Mouse (Mus musculus): ENCODE data around the gene Lrrc8a. TPM values are rescaled to one million over a fixed set of nuclear protein-coding genes. Genes with fewer than 3 reads are reported as not detected.

Lrrc8a gene
- polyA plus RNA-seq, 1 experiment from 2014 or later: 50.3 TPM

DNA sequence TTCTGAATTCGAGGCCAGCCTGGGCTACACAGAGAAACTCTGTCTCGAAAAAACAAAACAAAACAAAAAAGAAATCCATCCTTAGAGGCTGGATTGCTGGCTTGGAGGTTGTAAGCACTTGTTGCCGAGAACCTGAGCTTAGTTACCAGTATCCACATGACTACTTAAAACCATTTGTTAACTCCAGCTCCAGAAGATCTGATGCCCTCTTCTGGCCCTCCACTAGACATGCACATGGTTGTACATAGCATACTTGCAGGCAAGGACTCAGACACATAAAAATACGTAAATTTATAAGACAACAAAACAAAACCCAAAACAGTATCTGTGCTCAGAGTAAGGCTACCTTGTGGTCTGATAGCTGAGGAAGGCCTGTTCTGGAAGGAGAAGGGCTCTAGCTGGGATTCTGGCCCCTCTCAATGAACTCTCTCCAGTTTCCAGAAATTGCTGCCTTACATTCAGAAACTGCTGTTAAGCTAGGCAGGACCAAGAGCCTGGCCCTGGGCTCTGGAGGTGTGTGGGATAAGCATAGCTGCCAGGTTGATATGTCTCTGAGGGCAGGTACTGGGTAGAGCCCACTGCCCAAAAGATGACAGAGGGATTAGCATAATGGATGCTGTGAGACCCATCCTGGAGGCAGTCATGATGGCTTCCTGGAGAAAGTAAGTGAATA, 23.7 kb downstream of the Lrrc8a start:
- DNase-seq (ENCODE audit: low spot score) (no peak), ATAC-seq (replicated peaks; ENCODE audit: insufficient number of reproducible peaks, low FRiP score, low TSS enrichment, low read depth) (no peak)
- Histone ChIP-seq H3K4me2 (ENCODE audit: low read depth, low read length) (no peak overlapping the region), H3K36me3 (replicated peaks; ENCODE audit: control insufficient read depth, insufficient read depth, low read depth, low read length) (peaks cover 14% of the 10 kb centered on the region), H3K9ac (replicated peaks; ENCODE audit: low read length) (no peak overlapping the region), H3K27me3 (ENCODE audit: control insufficient read depth, insufficient read depth, low read length) (no peaks in the 10 kb centered on the region), H3K4me3 (ENCODE audit: low read depth, low read length) (no peak overlapping the region), H3K9me3 (replicated peaks; ENCODE audit: control insufficient read depth, low read length) (no peaks in the 10 kb centered on the region), H3K4me1 (ENCODE audit: control insufficient read depth, insufficient read depth, low read length) (peaks cover 4% of the 10 kb centered on the region; the same call in 1 of the 2 replicates), H3K27ac (replicated peaks; ENCODE audit: low read depth, low read length) (no peak overlapping the region)
- WGBS: 93% methylated on average over 4 of the region's 4 CpGs

GRCm38 (mm10) chr2:30261921-30262839, 24.7 kb downstream of the Lrrc8a start:
- DNase-seq (ENCODE audit: low spot score) (no peak), ATAC-seq (replicated peaks; ENCODE audit: insufficient number of reproducible peaks, low FRiP score, low TSS enrichment, low read depth) (no peak)
- peaks cover 5% of the 10 kb centered on the region for H3K36me3 ChIP-seq (replicated peaks; ENCODE audit: control insufficient read depth, insufficient read depth, low read depth, low read length)
- H3K27ac ChIP-seq (replicated peaks; ENCODE audit: low read depth, low read length): no peak overlapping the region
- H3K27me3 ChIP-seq (ENCODE audit: control insufficient read depth, insufficient read depth, low read length): no peaks in the 10 kb centered on the region
- no peak overlapping the region for H3K4me3 ChIP-seq (ENCODE audit: low read depth, low read length)
- H3K9ac ChIP-seq (replicated peaks; ENCODE audit: low read length): no peak overlapping the region
- no peaks in the 10 kb centered on the region for H3K9me3 ChIP-seq (replicated peaks; ENCODE audit: control insufficient read depth, low read length)
- WGBS: 89% methylated on average over 18 of the region's 18 CpGs
- peaks cover 4% of the 10 kb centered on the region; the same call in 1 of the 2 replicates for H3K4me1 ChIP-seq (ENCODE audit: control insufficient read depth, insufficient read depth, low read length)
- no peak overlapping the region for H3K4me2 ChIP-seq (ENCODE audit: low read depth, low read length)

GRCm38 (mm10) chr2:30262840-30263441, 25.4 kb downstream of the Lrrc8a start:
- ATAC-seq (replicated peaks; ENCODE audit: insufficient number of reproducible peaks, low FRiP score, low TSS enrichment, low read depth) (no peak), DNase-seq (ENCODE audit: low spot score) (no peak)
- Histone ChIP-seq H3K36me3 (replicated peaks; ENCODE audit: control insufficient read depth, insufficient read depth, low read depth, low read length) (peaks cover 2% of the 10 kb centered on the region), H3K4me2 (ENCODE audit: low read depth, low read length) (no peak overlapping the region), H3K27ac (replicated peaks; ENCODE audit: low read depth, low read length) (no peak overlapping the region), H3K4me3 (ENCODE audit: low read depth, low read length) (no peak overlapping the region), H3K27me3 (ENCODE audit: control insufficient read depth, insufficient read depth, low read length) (no peaks in the 10 kb centered on the region), H3K9ac (replicated peaks; ENCODE audit: low read length) (no peak overlapping the region), H3K9me3 (replicated peaks; ENCODE audit: control insufficient read depth, low read length) (no peaks in the 10 kb centered on the region), H3K4me1 (ENCODE audit: control insufficient read depth, insufficient read depth, low read length) (peaks cover 4% of the 10 kb centered on the region; the same call in 1 of the 2 replicates)
- 77% methylated on average over 4 of the region's 4 CpGs for WGBS

- H3K9ac ChIP-seq (replicated peaks; ENCODE audit: low read length): no peak overlapping the region
- H3K4me3 ChIP-seq (ENCODE audit: low read depth, low read length): no peak overlapping the region
- H3K9me3 ChIP-seq (replicated peaks; ENCODE audit: control insufficient read depth, low read length): no peaks in the 10 kb centered on the region
- H3K27ac ChIP-seq (replicated peaks; ENCODE audit: low read depth, low read length): no peak overlapping the region
- no peak overlapping the region for H3K4me2 ChIP-seq (ENCODE audit: low read depth, low read length)
- ATAC-seq (replicated peaks; ENCODE audit: insufficient number of reproducible peaks, low FRiP score, low TSS enrichment, low read depth) (no peak), DNase-seq (ENCODE audit: low spot score) (no peak)
- H3K4me1 ChIP-seq (ENCODE audit: control insufficient read depth, insufficient read depth, low read length): peaks cover 4% of the 10 kb centered on the region; the same call in 1 of the 2 replicates
- H3K27me3 ChIP-seq (ENCODE audit: control insufficient read depth, insufficient read depth, low read length): no peaks in the 10 kb centered on the region
- H3K36me3 ChIP-seq (replicated peaks; ENCODE audit: control insufficient read depth, insufficient read depth, low read depth, low read length): peaks cover 2% of the 10 kb centered on the region; the same call in 1 of the 2 replicates
- 88% methylated on average over 6 of the region's 6 CpGs for WGBS
Measured at GRCm38 (mm10) chr2:30263811-30264210, 26.3 kb downstream of the Lrrc8a start.

- ATAC-seq (replicated peaks; ENCODE audit: insufficient number of reproducible peaks, low FRiP score, low TSS enrichment, low read depth): no peak
- Histone ChIP-seq H3K4me2 (ENCODE audit: low read depth, low read length) (no peak overlapping the region), H3K9me3 (replicated peaks; ENCODE audit: control insufficient read depth, low read length) (no peaks in the 10 kb centered on the region), H3K36me3 (replicated peaks; ENCODE audit: control insufficient read depth, insufficient read depth, low read depth, low read length) (peaks cover 2% of the 10 kb centered on the region; the same call in 1 of the 2 replicates), H3K4me1 (ENCODE audit: control insufficient read depth, insufficient read depth, low read length) (peaks cover 4% of the 10 kb centered on the region; the same call in 1 of the 2 replicates), H3K9ac (replicated peaks; ENCODE audit: low read length) (no peak overlapping the region), H3K27me3 (ENCODE audit: control insufficient read depth, insufficient read depth, low read length) (no peaks in the 10 kb centered on the region), H3K27ac (replicated peaks; ENCODE audit: low read depth, low read length) (peak overlapping the region; percentile 63; the same call in 1 of the 2 replicates), H3K4me3 (ENCODE audit: low read depth, low read length) (no peak overlapping the region)
- 70% methylated on average over 7 of the region's 7 CpGs for WGBS
- DNase-seq (ENCODE audit: low spot score): peak; percentile 60
Measured at GRCm38 (mm10) chr2:30264671-30265519, 27.4 kb downstream of the Lrrc8a start.

DNA sequence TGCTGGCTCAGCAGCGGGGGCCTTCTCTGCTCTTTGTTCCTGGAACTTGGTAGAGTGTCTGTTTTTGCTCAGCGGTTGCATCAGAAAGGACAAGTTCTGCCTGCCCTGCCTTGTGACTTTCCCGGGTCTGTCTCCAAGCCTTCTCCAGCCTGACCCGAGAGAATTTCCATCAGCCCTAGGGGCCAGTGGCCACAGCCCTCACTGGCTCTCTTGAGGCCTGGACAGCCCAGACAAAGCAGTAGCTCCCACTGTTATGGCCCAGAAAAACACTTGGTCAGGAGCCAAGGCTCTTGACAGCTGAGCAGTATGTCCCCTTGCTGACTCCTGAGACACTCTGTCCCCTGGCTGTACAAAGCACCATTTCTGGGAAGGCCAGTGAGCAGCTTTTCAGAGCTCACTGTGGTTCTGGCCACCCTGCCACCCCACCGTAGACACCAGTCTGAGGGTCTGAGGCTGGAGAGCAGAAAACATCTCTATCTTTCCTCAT, 28.3 kb downstream of the Lrrc8a start, which contains the start of gene Phyhd1:
Phyhd1 (plus strand) TSS at position 437 of the 487 bp plus-strand sequence.
- Histone ChIP-seq H3K4me3 (ENCODE audit: low read depth, low read length) (no peak within 1 kb of the TSS), H3K27me3 (ENCODE audit: control insufficient read depth, insufficient read depth, low read length) (no peaks in the 10 kb centered on the region), H3K4me1 (ENCODE audit: control insufficient read depth, insufficient read depth, low read length) (peaks cover 4% of the 10 kb centered on the region; the same call in 1 of the 2 replicates), H3K27ac (replicated peaks; ENCODE audit: low read depth, low read length) (peak within 1 kb of the TSS; percentile 63), H3K9ac (replicated peaks; ENCODE audit: low read length) (peak within 1 kb of the TSS; percentile 1), H3K9me3 (replicated peaks; ENCODE audit: control insufficient read depth, low read length) (no peaks in the 10 kb centered on the region), H3K4me2 (ENCODE audit: low read depth, low read length) (no peak within 1 kb of the TSS), H3K36me3 (replicated peaks; ENCODE audit: control insufficient read depth, insufficient read depth, low read depth, low read length) (no peaks in the 10 kb centered on the region; the same call in 1 of the 2 replicates)
- DNase-seq (ENCODE audit: low spot score): no peak
- no peak for ATAC-seq (replicated peaks; ENCODE audit: insufficient number of reproducible peaks, low FRiP score, low TSS enrichment, low read depth)
- 39% methylated on average over 5 of the region's 5 CpGs for WGBS

DNA sequence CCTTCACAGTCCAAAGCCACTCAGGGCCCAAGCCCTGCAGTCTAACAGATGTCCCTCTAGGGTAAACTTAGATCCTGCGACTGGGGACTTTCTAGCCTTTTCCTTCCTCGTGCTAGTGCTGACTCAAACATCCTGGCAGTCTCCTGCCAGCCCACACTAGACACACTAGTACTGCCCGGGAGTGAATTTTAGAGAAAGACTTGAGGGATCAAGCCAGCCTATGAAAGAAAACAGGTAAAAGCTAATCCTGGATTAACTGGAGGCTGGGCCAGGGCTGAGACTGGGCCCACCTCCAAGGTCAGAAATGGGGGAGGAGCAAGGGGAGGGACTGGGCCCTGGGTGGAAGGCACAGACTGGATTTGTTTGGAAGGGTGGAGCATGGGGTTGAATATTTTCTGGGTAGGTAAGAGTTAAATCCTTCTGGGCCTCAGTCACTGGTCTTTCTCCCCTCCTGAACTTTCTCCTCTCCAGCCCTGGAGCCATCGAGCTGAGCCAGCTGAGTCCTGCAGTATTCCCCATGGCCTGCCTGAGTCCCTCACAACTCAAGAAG, 29.0 kb downstream of the Lrrc8a start:
- Histone ChIP-seq H3K9ac (replicated peaks; ENCODE audit: low read length) (peak overlapping the region; percentile 1; the same call in 1 of the 2 replicates), H3K4me1 (ENCODE audit: control insufficient read depth, insufficient read depth, low read length) (peaks cover 4% of the 10 kb centered on the region; the same call in 1 of the 2 replicates), H3K36me3 (replicated peaks; ENCODE audit: control insufficient read depth, insufficient read depth, low read depth, low read length) (no peaks in the 10 kb centered on the region; the same call in 1 of the 2 replicates), H3K4me2 (ENCODE audit: low read depth, low read length) (no peak overlapping the region), H3K27ac (replicated peaks; ENCODE audit: low read depth, low read length) (peak overlapping the region; percentile 63), H3K27me3 (ENCODE audit: control insufficient read depth, insufficient read depth, low read length) (no peaks in the 10 kb centered on the region), H3K9me3 (replicated peaks; ENCODE audit: control insufficient read depth, low read length) (no peaks in the 10 kb centered on the region), H3K4me3 (ENCODE audit: low read depth, low read length) (no peak overlapping the region)
- WGBS: 22% methylated on average over 4 of the region's 4 CpGs
- DNase-seq (ENCODE audit: low spot score) (peak; percentile 69), ATAC-seq (replicated peaks; ENCODE audit: insufficient number of reproducible peaks, low FRiP score, low TSS enrichment, low read depth) (peak; percentile 21; the same call in 1 of the 2 replicates)
